Mouse (Mus musculus) ES-E14 (cell line): Measurements from ENCODE around the gene Pde12. TPM values are rescaled to one million over a fixed set of nuclear protein-coding genes. Genes with fewer than 3 reads are reported as not detected.

Source experiments
- DNase-seq: peaks from one replicate; pipeline ENCODE4 v3.0.0-alpha.2; 2013; ENCODE audit warnings: low read depth, low spot score
- H3K27ac ChIP-seq: 2 replicates; pipeline ENCODE4 v1.5.1; 2012; ENCODE audit warnings: low read depth, mild to moderate bottlenecking, low read length, moderate library complexity, mixed read lengths; ENCODE audit not compliant: poor library complexity, insufficient read depth, severe bottlenecking
- H3K36me3 ChIP-seq: 2 replicates; pipeline ENCODE4 v1.6.1; 2012; ENCODE audit warnings: mild to moderate bottlenecking, low read length, moderate library complexity, mixed read lengths; ENCODE audit not compliant: control insufficient read depth, poor library complexity, insufficient read depth, severe bottlenecking
- H3K4me1 ChIP-seq, 2 experiments: fragments of 150-350 bp in 1 of 2; sonication (generic) in 1 of 2; 2 replicates each; pipeline ENCODE4 v1.6.1; 2012; ENCODE audit warnings: low read length in 2 of 2, mild to moderate bottlenecking in 1 of 2, mixed read lengths in 1 of 2; ENCODE audit not compliant: control insufficient read depth in 2 of 2, insufficient read depth in 2 of 2, poor library complexity in 1 of 2
- H3K4me3 ChIP-seq, 2 experiments: fragments of 150-350 bp in 1 of 2; sonication (generic) in 1 of 2; 2 replicates each; pipeline ENCODE4 v1.5.1; 2012; ENCODE audit warnings: low read length in 2 of 2, low read depth in 1 of 2, mild to moderate bottlenecking in 1 of 2, mixed read lengths in 1 of 2; ENCODE audit not compliant: insufficient read depth in 1 of 2, poor library complexity in 1 of 2, severe bottlenecking in 1 of 2
- H3K9ac ChIP-seq: 2 replicates; pipeline ENCODE4 v1.6.1; 2012; ENCODE audit warnings: low read depth, mild to moderate bottlenecking, low read length, mixed read lengths; ENCODE audit not compliant: poor library complexity, insufficient read depth, severe bottlenecking
- H3K9me3 ChIP-seq: fragments of 150-350 bp; sonication (generic); 2 replicates; pipeline ENCODE4 v1.6.1; 2012; ENCODE audit warnings: low read depth, mild to moderate bottlenecking, low read length; ENCODE audit not compliant: control insufficient read depth, insufficient read depth
- CHD2 ChIP-seq: IDR thresholded peaks from 2 replicates; pipeline ENCODE4 v1.6.1; 2014; ENCODE audit warnings: mild to moderate bottlenecking, low read depth, low read length, inconsistent platforms
- HCFC1 ChIP-seq: IDR thresholded peaks from 2 replicates; pipeline ENCODE4 v1.6.1; 2012; ENCODE audit warnings: low read length, inconsistent platforms, borderline replicate concordance; ENCODE audit not compliant: insufficient read depth
- MAFK ChIP-seq: IDR thresholded peaks from 2 replicates; pipeline ENCODE4 v1.6.1; 2014; ENCODE audit warnings: mild to moderate bottlenecking, low read depth, low read length, inconsistent platforms; ENCODE audit not compliant: insufficient read depth
- ZC3H11A ChIP-seq: IDR thresholded peaks from 2 replicates; pipeline ENCODE4 v1.6.1; 2012; ENCODE audit warnings: low read depth, mild to moderate bottlenecking, inconsistent platforms, low read length, borderline replicate concordance
- ZNF384 ChIP-seq: IDR thresholded peaks from 2 replicates; pipeline ENCODE4 v1.6.1; 2012; ENCODE audit warnings: low read depth, low read length, inconsistent platforms
- in situ Hi-C, 2 experiments: fragments of 600-800 bp; cut with MboI; formaldehyde crosslinking; loops; one replicate each; pipeline ENCODE4 v1.15.1; 2025; ENCODE audit warnings: low sequenced_read_pairs in 2 of 2, inconsistent platforms in 1 of 2; ENCODE audit not compliant: unreplicated experiment in 2 of 2
- total RNA-seq: library from RNA; depleted of rRNA; stranded (reverse); fragments of 300-350 nt; gene quantifications from 2 replicates; pipeline ENCODE4 v1.2.3, GENCODE M21; 2012

The Pde12 gene
- total RNA-seq, 1 experiment: 12.0 TPM

DNA sequence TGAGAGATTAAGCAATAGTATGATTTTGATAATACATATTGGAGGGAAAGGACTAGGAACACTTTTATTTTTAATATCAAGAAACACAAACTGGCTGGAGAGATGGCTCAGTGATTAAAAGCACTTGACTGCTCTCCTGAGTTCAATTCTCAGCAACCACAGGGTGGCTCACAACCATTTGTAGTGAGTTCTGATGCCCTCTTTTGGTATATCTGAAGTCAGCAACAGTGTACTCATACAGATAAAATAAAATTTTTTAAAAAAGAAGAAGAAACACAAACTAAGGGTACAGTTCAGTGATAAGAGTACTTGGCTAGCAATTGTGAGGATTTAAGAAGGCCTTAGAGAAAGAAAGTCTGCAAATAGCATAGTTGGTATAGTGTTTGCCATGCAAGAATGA lies 1.3 kb upstream of the Pde12 start:
- peaks cover 3 to 4% of the 10 kb centered on the region in 2 experiments; a peak in 2 of 4 replicates for H3K4me1 ChIP-seq
- no peaks in the 10 kb centered on the region for H3K9me3 ChIP-seq
- H3K4me3 ChIP-seq: no peak overlapping the region; a peak in 1 of 4 replicates
- H3K9ac ChIP-seq: no peak overlapping the region
- no peak overlapping the region for H3K27ac ChIP-seq
- no peaks in the 10 kb centered on the region; the same call in 1 of the 2 replicates for H3K36me3 ChIP-seq
- DNase-seq: no peak
- TF ChIP-seq HCFC1: no peak
- TF ChIP-seq MAFK: no peak
- TF ChIP-seq ZC3H11A: no peak
- TF ChIP-seq ZNF384: no peak
- TF ChIP-seq CHD2: no peak
- in situ Hi-C loops: no loop called here

DNA sequence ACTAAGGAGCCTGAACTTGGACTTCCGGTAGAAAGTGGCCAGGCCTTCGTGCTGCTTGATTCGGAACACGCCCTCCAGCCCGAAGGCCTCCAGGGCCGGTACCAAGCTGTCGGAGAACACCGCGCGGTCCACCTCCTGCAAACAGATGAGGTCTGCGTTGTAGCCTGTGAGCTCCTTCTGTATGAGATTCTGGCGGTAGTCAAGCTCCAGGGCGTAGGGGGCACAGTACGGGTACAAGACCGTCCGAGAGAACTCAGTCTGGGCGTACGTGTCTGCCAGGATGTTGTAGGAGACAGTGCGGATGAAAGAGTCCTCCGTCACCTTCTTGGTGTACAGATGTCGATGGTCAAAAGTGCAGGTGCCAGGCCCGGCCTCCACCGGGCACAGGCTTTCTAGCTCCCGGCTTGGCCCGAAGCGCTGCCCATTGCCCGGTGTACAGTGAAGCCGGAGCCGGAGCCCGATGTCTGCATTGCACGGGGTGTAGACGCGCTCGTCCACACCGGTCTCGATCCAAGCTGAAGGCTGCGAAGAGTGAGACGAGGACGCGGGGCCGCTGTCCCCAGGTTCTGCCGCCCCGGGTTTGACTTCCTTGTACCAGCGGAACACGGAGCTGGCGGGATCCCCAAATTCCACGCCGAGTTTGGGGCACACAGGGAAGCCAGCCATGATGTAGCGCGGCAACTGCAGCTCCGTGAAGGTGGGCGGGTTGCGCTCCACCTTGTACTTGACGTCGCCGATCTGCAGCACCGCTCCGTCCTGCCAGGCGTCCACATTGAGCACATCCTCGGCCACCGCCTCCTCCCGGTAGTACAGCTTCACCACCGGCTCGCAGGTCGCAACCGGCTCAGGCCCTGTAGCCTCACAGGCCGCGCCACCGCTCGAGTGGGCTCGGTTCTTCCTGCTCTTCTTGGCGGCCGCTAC lies 1.1 kb downstream of the Pde12 start:
- Histone ChIP-seq H3K9ac (peak overlapping the region; percentile 92), H3K27ac (peak overlapping the region; percentile 77; the same call in 1 of the 2 replicates), H3K4me3 (peak overlapping the region; percentile 90 to 99), H3K9me3 (no peaks in the 10 kb centered on the region), H3K36me3 (peaks cover 8% of the 10 kb centered on the region), H3K4me1 (0 out of 4 replicates have a peak, but pooled peaks cover 0 to 4% of the 10 kb centered on the region in 2 experiments)
- TF ChIP-seq HCFC1: no peak
- no peak for TF ChIP-seq ZC3H11A
- no peak for DNase-seq
- in situ Hi-C loops: no loop called here

DNA sequence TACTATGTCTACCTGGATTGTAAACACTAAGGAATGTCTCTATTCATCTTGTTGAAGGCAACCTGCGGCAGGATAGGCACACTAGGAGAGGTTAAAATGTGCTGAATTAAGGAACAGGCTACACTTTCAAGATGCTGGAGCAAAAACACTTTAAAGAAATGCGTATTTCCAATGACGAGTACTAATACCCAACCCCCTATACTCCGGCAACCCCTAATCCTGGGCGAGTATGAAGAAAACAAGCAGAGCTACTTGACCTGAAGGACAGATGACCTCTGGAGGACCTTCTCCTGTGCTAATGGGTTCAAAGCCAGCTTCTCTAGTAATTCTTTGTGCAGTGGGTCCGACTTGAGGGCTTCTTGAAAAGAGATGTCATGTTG lies 1.7 kb downstream of the Pde12 start:
- in situ Hi-C loops: no loop called here
- Histone ChIP-seq H3K36me3 (peaks cover 8% of the 10 kb centered on the region), H3K9me3 (no peaks in the 10 kb centered on the region), H3K4me3 (peak overlapping the region; percentile 90 to 99), H3K9ac (peak overlapping the region; percentile 92), H3K27ac (no peak overlapping the region), H3K4me1 (0 out of 4 replicates have a peak, but pooled peaks cover 0 to 4% of the 10 kb centered on the region in 2 experiments)
- DNase-seq: no peak
- TF ChIP-seq MAFK: no peak
- no peak for TF ChIP-seq ZC3H11A

DNA sequence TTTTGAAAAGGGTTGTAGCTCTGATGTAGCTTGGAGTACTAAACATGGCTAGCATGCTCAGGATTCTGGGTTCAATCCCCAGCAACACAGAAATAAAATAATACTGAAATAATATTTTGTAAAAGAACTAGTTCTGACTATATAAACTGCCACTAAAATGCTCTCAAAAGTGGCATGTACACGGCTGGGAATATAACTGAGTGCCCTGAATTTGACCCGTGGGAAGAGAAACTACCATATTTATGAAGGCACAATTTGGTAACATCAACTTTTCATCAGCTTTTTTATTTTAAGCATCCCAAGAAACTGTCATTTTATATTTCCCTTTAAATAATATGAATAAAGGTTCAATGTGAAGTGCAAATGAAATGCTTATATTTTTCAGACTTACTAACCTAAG lies 5.8 kb downstream of the Pde12 start:
- DNase-seq: no peak
- in situ Hi-C loops: no loop called here
- peaks cover 8% of the 10 kb centered on the region for H3K36me3 ChIP-seq

More for the DNA sequence above, 5.8 kb downstream of the Pde12 start:
- Histone ChIP-seq H3K9ac (no peak overlapping the region), H3K9me3 (no peaks in the 10 kb centered on the region), H3K4me1 (no peaks in the 10 kb centered on the region), H3K27ac (no peak overlapping the region), H3K4me3 (no peak overlapping the region)
- TF ChIP-seq CHD2 (no peak), MAFK (no peak), HCFC1 (no peak), ZC3H11A (no peak), ZNF384 (no peak)
